17 mouse cellular contexts compared by ENCODE assay signal in the genomic region with DNA sequence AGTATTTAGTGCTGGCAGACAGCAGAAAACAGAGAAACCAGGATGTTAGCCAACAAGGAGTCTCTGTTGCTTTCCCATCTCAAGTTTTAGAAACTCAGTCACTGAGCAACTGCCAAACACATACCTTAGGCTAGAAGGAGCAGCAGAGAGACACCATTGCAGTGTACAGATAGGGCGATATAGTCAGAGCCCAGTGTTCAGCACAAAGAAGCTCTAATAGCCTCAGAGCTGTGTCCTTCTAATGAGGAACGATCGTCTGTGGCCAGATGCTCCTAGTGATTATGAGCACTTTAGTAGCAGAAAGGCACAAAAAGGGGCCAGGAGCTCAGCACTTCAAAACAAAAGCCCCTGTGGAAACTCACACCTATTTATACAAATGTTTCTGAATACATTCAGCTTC.
"Had no signal": no experiment of that assay in that cellular context is flagged by ENCODE, and none has a peak within 500 bp of the region (broad histone marks: within the 10 kb centered on the region; RNA-seq: fewer than 3 reads in every experiment).

No protein-coding gene starts in this region.

- H3K36me3 ChIP-seq: midbrain, embryonic 15.5 days; neural tube, embryonic 13.5 days; neural tube, embryonic 15.5 days had no signal

- H3K27ac ChIP-seq: liver, embryonic 14.5 days; midbrain, embryonic 15.5 days; neural tube, embryonic 13.5 days; neural tube, embryonic 15.5 days had no signal

- ATAC-seq: midbrain, embryonic 15.5 days had no signal

- H3K4me3 ChIP-seq: midbrain, embryonic 15.5 days; myocyte; neural tube, embryonic 13.5 days; neural tube, embryonic 15.5 days had no signal

- H3K9me3 ChIP-seq: midbrain, embryonic 15.5 days; neural tube, embryonic 13.5 days; neural tube, embryonic 15.5 days had no signal

- H3K4me1 ChIP-seq: midbrain, embryonic 15.5 days; neural tube, embryonic 13.5 days; neural tube, embryonic 15.5 days had no signal

- DNase-seq: lung, adult 18-20 months; lung, embryonic 14.5 days; lung, postnatal 10 days; lung, postnatal 4 days; retina, postnatal 1 day; right cerebral cortex, adult 18-20 months; right cerebral cortex, postnatal 25 days; right cerebral cortex, postnatal 4 days; spleen, adult 18-20 months; thymus, adult 18-20 months; thymus, postnatal 14 days; thymus, postnatal 36 days had no signal

- H3K27me3 ChIP-seq: midbrain, embryonic 15.5 days; neural tube, embryonic 13.5 days; neural tube, embryonic 15.5 days had no signal

- H3K4me2 ChIP-seq: lung, embryonic 14.5 days; midbrain, embryonic 15.5 days; neural tube, embryonic 13.5 days; neural tube, embryonic 15.5 days had no signal

- H3K9ac ChIP-seq: liver, embryonic 14.5 days; lung, embryonic 14.5 days; midbrain, embryonic 15.5 days; neural tube, embryonic 13.5 days; neural tube, embryonic 15.5 days had no signal
